Mouse (Mus musculus): ENCODE measurements around the gene C530008M17Rik.

GRCm38 (mm10) chr5:76724878-76725277 lies 68.6 kb downstream of the C530008M17Rik start:
- no peak for TF ChIP-seq CTCF (IDR thresholded peaks at IDR 0.05)
- no peak for TF ChIP-seq EP300 (IDR thresholded peaks at IDR 0.05)

Measured in lung, postnatal 0 days (tissue).